Mouse (Mus musculus) heart, embryonic 15.5 days (tissue): ENCODE data around the gene Rhbdd2. TPM values are rescaled to one million over a fixed set of nuclear protein-coding genes. Genes with fewer than 3 reads are reported as not detected.
"Not testable (repeated sequence)": the region's sequence is repeated elsewhere in the genome, so short reads cannot be mapped to it uniquely, and the experiment has no call there.

Experiments used
- ATAC-seq: fragments of 200-750 bp; cut with Nextera tagmentation; replicated peaks from 2 replicates; pipeline ENCODE4 v1.8.0; 2017; ENCODE audit warnings: low read depth, moderate TSS enrichment; ENCODE audit not compliant: insufficient number of reproducible peaks, insufficient read depth, low FRiP score
- H3K27ac ChIP-seq: fragments of 300-500 bp; sonication (generic); 2 replicates; pipeline ENCODE4 v1.5.1; 2015; ENCODE audit warnings: mild to moderate bottlenecking, inconsistent platforms
- H3K27me3 ChIP-seq: fragments of 300-500 bp; sonication (generic); 2 replicates; pipeline ENCODE4 v1.6.1; 2015; ENCODE audit warnings: inconsistent platforms
- H3K36me3 ChIP-seq: fragments of 300-500 bp; sonication (generic); 2 replicates; pipeline ENCODE4 v1.6.1; 2015; ENCODE audit warnings: mild to moderate bottlenecking, inconsistent platforms
- H3K4me1 ChIP-seq: fragments of 300-500 bp; sonication (generic); replicated peaks from 2 replicates; pipeline ENCODE4 v1.6.1; 2015; ENCODE audit warnings: inconsistent platforms
- H3K4me2 ChIP-seq: fragments of 300-500 bp; sonication (generic); 2 replicates; pipeline ENCODE4 v1.6.1; 2015; ENCODE audit warnings: inconsistent platforms, mild to moderate bottlenecking, moderate library complexity
- H3K4me3 ChIP-seq: fragments of 300-500 bp; sonication (generic); 2 replicates; pipeline ENCODE4 v1.5.1; 2015; ENCODE audit warnings: mild to moderate bottlenecking, inconsistent platforms
- H3K9ac ChIP-seq: fragments of 300-500 bp; sonication (generic); 2 replicates; pipeline ENCODE4 v1.6.1; 2015; ENCODE audit warnings: mild to moderate bottlenecking, inconsistent platforms
- H3K9me3 ChIP-seq: fragments of 300-500 bp; sonication (generic); replicated peaks from 2 replicates; pipeline ENCODE4 v1.6.1; 2016; ENCODE audit warnings: inconsistent platforms
- WGBS: fragments of 180-500 bp; shearing (Covaris S2); methylation state at CpG from one replicate; pipeline ENCODE4 v1.1.7; 2015; ENCODE audit warnings: mixed read lengths; 5-methylcytosine and 5-hydroxymethylcytosine counted together
- polyA plus RNA-seq: library from polyadenylated mRNA; unstranded; fragments of >200 nt; fragmentation: Nextera tagmentation; extraction: Ambion mirVana; gene quantifications from 2 replicates; pipeline ENCODE4 v1.2.1, GENCODE M21; 2015

The Rhbdd2 gene
- 27.8 and 32.7 TPM in 2 replicates for polyA plus RNA-seq

- H3K27ac ChIP-seq: peak within 1 kb of the TSS; percentile 76
- H3K4me3 ChIP-seq: peak within 1 kb of the TSS; percentile 68
- no peaks in the 10 kb centered on the region for H3K9me3 ChIP-seq
- peaks cover 11% of the 10 kb centered on the region for H3K36me3 ChIP-seq
- H3K4me1 ChIP-seq: peaks cover 11% of the 10 kb centered on the region
- WGBS: 11% methylated on average over 28 of the region's 30 CpGs
- H3K27me3 ChIP-seq: no peaks in the 10 kb centered on the region
- peak within 1 kb of the TSS; percentile 73 for H3K4me2 ChIP-seq
- H3K9ac ChIP-seq: peak within 1 kb of the TSS; percentile 71
- peak; percentile 99 for ATAC-seq
Measured at GRCm38 (mm10) chr5:135632117-135632796, at the start of gene Rhbdd2. TSS of gene Rhbdd2 (plus strand) at chr5:135632618.

- no peaks in the 10 kb centered on the region for H3K36me3 ChIP-seq
- 86% methylated on average over 8 of the region's 8 CpGs for WGBS
Measured at GRCm38 (mm10) chr5:135585691-135586090, 46.7 kb upstream of the Rhbdd2 start.

GRCm38 (mm10) chr5:135587764-135588163, 44.7 kb upstream of the Rhbdd2 start:
- Histone ChIP-seq H3K4me1 (no peaks in the 10 kb centered on the region), H3K27ac (no peak overlapping the region), H3K9me3 (no peaks in the 10 kb centered on the region; the same call in 1 of the 2 replicates), H3K4me2 (no peak overlapping the region), H3K36me3 (no peaks in the 10 kb centered on the region), H3K9ac (no peak overlapping the region), H3K27me3 (no peaks in the 10 kb centered on the region), H3K4me3 (no peak overlapping the region)
- 80% methylated on average over 4 of the region's 4 CpGs for WGBS
- ATAC-seq: no peak

More at GRCm38 (mm10) chr5:135585691-135586090, 46.7 kb upstream of the Rhbdd2 start:
- no peak overlapping the region for H3K27ac ChIP-seq
- no peak overlapping the region for H3K4me2 ChIP-seq
- no peak overlapping the region for H3K4me3 ChIP-seq
- H3K4me1 ChIP-seq: no peaks in the 10 kb centered on the region
- ATAC-seq: no peak
- H3K9ac ChIP-seq: no peak overlapping the region
- no peaks in the 10 kb centered on the region for H3K9me3 ChIP-seq
- no peaks in the 10 kb centered on the region for H3K27me3 ChIP-seq

GRCm38 (mm10) chr5:135589996-135590784, 42.2 kb upstream of the Rhbdd2 start:
- ATAC-seq: no peak
- 77% methylated on average over 12 of the region's 12 CpGs for WGBS
- H3K27me3 ChIP-seq: no peaks in the 10 kb centered on the region

GRCm38 (mm10) chr5:135604643-135605042, 27.8 kb upstream of the Rhbdd2 start:
- H3K4me2 ChIP-seq, H3K27ac ChIP-seq, H3K36me3 ChIP-seq, ATAC-seq, H3K27me3 ChIP-seq, H3K4me3 ChIP-seq, H3K9ac ChIP-seq, H3K4me1 ChIP-seq, H3K9me3 ChIP-seq: not testable (repeated sequence)
- no CpG with 5 or more reads among the region's 1 CpGs for WGBS

More at GRCm38 (mm10) chr5:135589996-135590784, 42.2 kb upstream of the Rhbdd2 start:
- no peak overlapping the region for H3K9ac ChIP-seq
- H3K36me3 ChIP-seq: no peaks in the 10 kb centered on the region
- H3K9me3 ChIP-seq: no peaks in the 10 kb centered on the region; the same call in 1 of the 2 replicates
- no peak overlapping the region for H3K4me2 ChIP-seq
- H3K27ac ChIP-seq: no peak overlapping the region
- H3K4me1 ChIP-seq: no peaks in the 10 kb centered on the region
- no peak overlapping the region for H3K4me3 ChIP-seq

- not testable (repeated sequence) for H3K27ac ChIP-seq, H3K4me3 ChIP-seq, ATAC-seq, H3K27me3 ChIP-seq, H3K9ac ChIP-seq, H3K36me3 ChIP-seq, H3K4me1 ChIP-seq, H3K9me3 ChIP-seq, H3K4me2 ChIP-seq
- WGBS: no CpG with 5 or more reads among the region's 1 CpGs
Measured at GRCm38 (mm10) chr5:135606717-135607116, 25.7 kb upstream of the Rhbdd2 start.

GRCm38 (mm10) chr5:135607581-135607980, 24.8 kb upstream of the Rhbdd2 start:
- Histone ChIP-seq H3K4me2 (no peak overlapping the region), H3K9me3 (peaks cover 9% of the 10 kb centered on the region; the same call in 1 of the 2 replicates), H3K4me3 (no peak overlapping the region), H3K27ac (no peak overlapping the region), H3K9ac (no peak overlapping the region), H3K4me1 (no peaks in the 10 kb centered on the region), H3K27me3 (no peaks in the 10 kb centered on the region), H3K36me3 (no peaks in the 10 kb centered on the region)
- ATAC-seq: no peak
- 41% methylated on average over 1 of the region's 1 CpGs for WGBS

- Histone ChIP-seq H3K9me3 (0 out of 2 replicates have a peak, but pooled peaks cover 2% of the 10 kb centered on the region), H3K36me3 (no peaks in the 10 kb centered on the region), H3K27me3 (no peaks in the 10 kb centered on the region; the same call in 1 of the 2 replicates), H3K9ac (no peak overlapping the region), H3K4me3 (no peak overlapping the region), H3K4me1 (no peaks in the 10 kb centered on the region), H3K4me2 (no peak overlapping the region), H3K27ac (no peak overlapping the region)
- no peak for ATAC-seq
- WGBS: 62% methylated on average over 4 of the region's 4 CpGs
Measured at GRCm38 (mm10) chr5:135609794-135610193, 22.6 kb upstream of the Rhbdd2 start.

- not testable (repeated sequence) for ATAC-seq, H3K27ac ChIP-seq, H3K9ac ChIP-seq, H3K4me1 ChIP-seq, H3K4me2 ChIP-seq, H3K4me3 ChIP-seq, H3K36me3 ChIP-seq, H3K9me3 ChIP-seq, H3K27me3 ChIP-seq
- WGBS: 81% methylated on average over 10 of the region's 10 CpGs
Measured at GRCm38 (mm10) chr5:135619741-135620140, 12.7 kb upstream of the Rhbdd2 start.

- no peak overlapping the region for H3K4me3 ChIP-seq
- H3K36me3 ChIP-seq: no peaks in the 10 kb centered on the region
- 77% methylated on average over 9 of the region's 9 CpGs for WGBS
- no peak overlapping the region for H3K4me2 ChIP-seq
- no peaks in the 10 kb centered on the region for H3K9me3 ChIP-seq
- H3K9ac ChIP-seq: no peak overlapping the region
- no peaks in the 10 kb centered on the region for H3K4me1 ChIP-seq
- no peak for ATAC-seq
- no peak overlapping the region for H3K27ac ChIP-seq
- 0 out of 2 replicates have a peak, but pooled peaks cover 3% of the 10 kb centered on the region for H3K27me3 ChIP-seq
Measured at GRCm38 (mm10) chr5:135620526-135620925, 11.9 kb upstream of the Rhbdd2 start.

GRCm38 (mm10) chr5:135621725-135622124, 10.7 kb upstream of the Rhbdd2 start:
- no peaks in the 10 kb centered on the region for H3K4me1 ChIP-seq
- H3K36me3 ChIP-seq: no peaks in the 10 kb centered on the region
- 0 out of 2 replicates have a peak, but pooled peaks cover 3% of the 10 kb centered on the region for H3K27me3 ChIP-seq
- no peak overlapping the region for H3K4me3 ChIP-seq
- H3K4me2 ChIP-seq: no peak overlapping the region
- 68% methylated on average over 10 of the region's 10 CpGs for WGBS
- no peak overlapping the region for H3K9ac ChIP-seq
- ATAC-seq: no peak
- H3K27ac ChIP-seq: no peak overlapping the region
- H3K9me3 ChIP-seq: no peaks in the 10 kb centered on the region
